In the genomic region with DNA sequence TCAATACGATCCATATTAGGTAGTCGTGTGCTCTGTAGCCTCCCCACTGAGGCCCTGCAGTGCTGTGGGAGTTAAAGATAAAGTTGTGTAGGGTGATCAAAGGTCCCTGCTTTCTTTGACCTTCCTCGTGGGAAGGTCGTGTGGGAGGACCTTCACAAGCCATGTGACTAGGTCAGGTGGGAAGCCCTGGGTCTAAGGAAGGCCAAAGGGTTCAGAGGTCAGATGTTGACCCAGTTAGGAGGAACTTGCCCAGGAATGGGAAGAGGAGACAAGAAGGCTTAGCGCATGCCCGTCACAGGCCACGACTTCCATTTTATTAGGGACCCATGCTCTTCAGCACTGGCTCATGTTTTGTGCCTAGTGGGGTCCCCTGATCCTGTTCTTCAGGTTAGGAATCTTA, we compare ENCODE assay signal across 22 mouse cellular contexts.
DNase-seq lines count a peak whose midpoint lies in the region; ATAC-seq and TF ChIP-seq lines count a peak whose summit lies in the region.
"Had no signal": no experiment of that assay in that cellular context is flagged by ENCODE, and none has a peak within 500 bp of the region (broad histone marks: within the 10 kb centered on the region; RNA-seq: fewer than 3 reads in every experiment).

No protein-coding gene starts in this region.

- H3K4me2 ChIP-seq in intestine, postnatal 0 days (replicated peaks; ENCODE audit: low read depth), result no peak overlapping the region
- no peak overlapping the region for H3K4me2 ChIP-seq in intestine, embryonic 15.5 days (replicated peaks)
- H3K4me2 ChIP-seq in liver, embryonic 12.5 days, result no peak overlapping the region
- no peak overlapping the region for H3K4me2 ChIP-seq in liver, embryonic 11.5 days
- H3K4me2 ChIP-seq in liver, embryonic 15.5 days, result no peak overlapping the region
- H3K4me2 ChIP-seq: embryonic facial prominence, embryonic 15.5 days; heart, embryonic 15.5 days; hindbrain, embryonic 13.5 days had no signal

- H3K4me1 ChIP-seq in intestine, postnatal 0 days (replicated peaks; ENCODE audit: control insufficient read depth, insufficient read depth, low read length), result peaks cover 10% of the 10 kb centered on the region; the same call in 1 of the 2 replicates
- H3K4me1 ChIP-seq in intestine, embryonic 15.5 days (replicated peaks), result peaks cover 3% of the 10 kb centered on the region; the same call in 1 of the 2 replicates
- H3K4me1 ChIP-seq in liver, embryonic 12.5 days, result peaks cover 23% of the 10 kb centered on the region
- no peaks in the 10 kb centered on the region for H3K4me1 ChIP-seq in liver, embryonic 11.5 days (replicated peaks; ENCODE audit: control insufficient read depth, insufficient read depth, low read length)
- H3K4me1 ChIP-seq in liver, embryonic 15.5 days (replicated peaks), result peaks cover 19% of the 10 kb centered on the region
- H3K4me1 ChIP-seq: forebrain, embryonic 10.5 days had no signal

- no peaks in the 10 kb centered on the region for H3K27me3 ChIP-seq in intestine, postnatal 0 days (replicated peaks; ENCODE audit: control insufficient read depth, insufficient read depth, low read length)
- no peaks in the 10 kb centered on the region for H3K27me3 ChIP-seq in intestine, embryonic 15.5 days (replicated peaks)
- no peaks in the 10 kb centered on the region for H3K27me3 ChIP-seq in liver, embryonic 12.5 days (replicated peaks)
- H3K27me3 ChIP-seq in liver, embryonic 11.5 days (replicated peaks; ENCODE audit: control insufficient read depth, insufficient read depth, low read length), result no peaks in the 10 kb centered on the region
- no peaks in the 10 kb centered on the region for H3K27me3 ChIP-seq in liver, embryonic 15.5 days
- H3K27me3 ChIP-seq: CH12.LX; embryonic facial prominence, embryonic 15.5 days; heart, embryonic 15.5 days; hindbrain, embryonic 13.5 days; Patski had no signal

- peaks cover 2% of the 10 kb centered on the region for H3K36me3 ChIP-seq in intestine, postnatal 0 days (ENCODE audit: control insufficient read depth, insufficient read depth)
- 0 out of 2 replicates have a peak, but pooled peaks cover 4% of the 10 kb centered on the region for H3K36me3 ChIP-seq in intestine, embryonic 15.5 days
- H3K36me3 ChIP-seq in liver, embryonic 12.5 days, result peaks cover 16% of the 10 kb centered on the region
- no peaks in the 10 kb centered on the region; the same call in 1 of the 2 replicates for H3K36me3 ChIP-seq in liver, embryonic 11.5 days (ENCODE audit: control insufficient read depth, insufficient read depth, low read length)
- H3K36me3 ChIP-seq in liver, embryonic 15.5 days (replicated peaks), result peaks cover 4% of the 10 kb centered on the region

- no peak for DNase-seq in liver, embryonic 11.5 days (ENCODE audit: low spot score)
- DNase-seq in frontal cortex, postnatal 36 days (ENCODE audit: low spot score in 2 of 2), result no peak
- no peak for DNase-seq in cerebellum, postnatal 14 days
- DNase-seq: adrenal gland, postnatal 14 days; cerebellum, adult 2 months; cerebellum, postnatal 10 days; embryo, embryonic 11 days had no signal

- WGBS in intestine, postnatal 0 days, result 81% methylated on average over 7 of the region's 7 CpGs
- WGBS in intestine, embryonic 15.5 days, result 87% methylated on average over 7 of the region's 7 CpGs
- WGBS in liver, embryonic 12.5 days (ENCODE audit: insufficient replicate concordance), result 71% methylated on average over 7 of the region's 7 CpGs
- WGBS in liver, embryonic 11.5 days, result 77% methylated on average over 7 of the region's 7 CpGs
- WGBS in liver, embryonic 15.5 days (ENCODE audit: insufficient replicate concordance), result 65% methylated on average over 7 of the region's 7 CpGs

- H3K9ac ChIP-seq in intestine, postnatal 0 days (ENCODE audit: low read depth, low read length), result no peak overlapping the region
- H3K9ac ChIP-seq in intestine, embryonic 15.5 days, result no peak overlapping the region
- no peak overlapping the region for H3K9ac ChIP-seq in liver, embryonic 12.5 days
- H3K9ac ChIP-seq in liver, embryonic 11.5 days (ENCODE audit: low read depth, low read length), result no peak overlapping the region
- H3K9ac ChIP-seq in liver, embryonic 15.5 days, result no peak overlapping the region
- H3K9ac ChIP-seq: embryonic facial prominence, embryonic 15.5 days; heart, embryonic 15.5 days; hindbrain, embryonic 13.5 days had no signal

- H3K4me3 ChIP-seq in intestine, postnatal 0 days (ENCODE audit: low read depth, low read length), result no peak overlapping the region
- H3K4me3 ChIP-seq in intestine, embryonic 15.5 days (replicated peaks), result no peak overlapping the region
- H3K4me3 ChIP-seq in liver, embryonic 12.5 days, result no peak overlapping the region
- H3K4me3 ChIP-seq in liver, embryonic 11.5 days (ENCODE audit: low read depth, low read length), result no peak overlapping the region
- H3K4me3 ChIP-seq in liver, embryonic 15.5 days (replicated peaks), result no peak overlapping the region
- H3K4me3 ChIP-seq: embryonic facial prominence, embryonic 15.5 days; erythroblast, embryonic 14.5 days; forebrain, embryonic 10.5 days; heart, embryonic 10.5 days; heart, embryonic 15.5 days; hindbrain, embryonic 13.5 days had no signal

- H3K9me3 ChIP-seq in intestine, postnatal 0 days (ENCODE audit: control insufficient read depth), result no peaks in the 10 kb centered on the region
- H3K9me3 ChIP-seq in intestine, embryonic 15.5 days, result no peaks in the 10 kb centered on the region
- H3K9me3 ChIP-seq in liver, embryonic 12.5 days (replicated peaks), result no peaks in the 10 kb centered on the region
- no peaks in the 10 kb centered on the region for H3K9me3 ChIP-seq in liver, embryonic 11.5 days (ENCODE audit: control insufficient read depth, low read length)
- no peaks in the 10 kb centered on the region for H3K9me3 ChIP-seq in liver, embryonic 15.5 days (replicated peaks)
- H3K9me3 ChIP-seq: embryonic facial prominence, embryonic 15.5 days; forebrain, embryonic 10.5 days; heart, embryonic 10.5 days; heart, embryonic 15.5 days; hindbrain, embryonic 13.5 days had no signal

- peak overlapping the region; percentile 80 for H3K27ac ChIP-seq in intestine, postnatal 0 days (ENCODE audit: low read depth, low read length)
- no peak overlapping the region for H3K27ac ChIP-seq in intestine, embryonic 15.5 days
- H3K27ac ChIP-seq in liver, embryonic 12.5 days, result no peak overlapping the region
- H3K27ac ChIP-seq in liver, embryonic 11.5 days (ENCODE audit: low read depth, low read length), result no peak overlapping the region
- peak overlapping the region; percentile 73 for H3K27ac ChIP-seq in liver, embryonic 15.5 days (replicated peaks)
- H3K27ac ChIP-seq: embryonic facial prominence, embryonic 15.5 days; forebrain, embryonic 10.5 days; heart, embryonic 10.5 days; heart, embryonic 15.5 days; hindbrain, embryonic 13.5 days; hindbrain, postnatal 0 days had no signal

- ATAC-seq in intestine, postnatal 0 days, result no peak
- no peak for ATAC-seq in intestine, embryonic 15.5 days
- peak; percentile 38; the same call in 1 of the 2 replicates for ATAC-seq in liver, embryonic 12.5 days
- ATAC-seq in liver, embryonic 11.5 days (replicated peaks; ENCODE audit: low FRiP score), result no peak
- no peak for ATAC-seq in liver, embryonic 15.5 days (ENCODE audit: insufficient read depth)
- ATAC-seq: activated CD4-positive, CD25-positive, alpha-beta regulatory T cell, adult 4 months; forebrain, embryonic 14.5 days; hindbrain, postnatal 0 days; Patski had no signal

- no peak for TF ChIP-seq CTCF in intestine, postnatal 0 days (IDR thresholded peaks at IDR 0.05; ENCODE audit: low read depth)

Comparison
In these comparisons a context has a peak if more than half of its experiments do, and no peak if none do; other contexts are left out.
1. H3K27ac ChIP-seq: peak in intestine, postnatal 0 days (single experiment) and liver, embryonic 15.5 days (single experiment); none in intestine, embryonic 15.5 days (single experiment), liver, embryonic 12.5 days (single experiment) and liver, embryonic 11.5 days (single experiment).